Mouse (Mus musculus) right cerebral cortex, postnatal 10 days (tissue): ENCODE results near the gene Zbed3.
"Not testable (repeated sequence)": the region's sequence is repeated elsewhere in the genome, so short reads cannot be mapped to it uniquely, and the experiment has no call there.

ENCODE experiments used
- DNase-seq, 2 experiments: peaks; one replicate each; pipeline ENCODE4 v3.0.0; 2021; ENCODE audit warnings: low spot score in 2 of 2

The Zbed3 gene

GRCm38 (mm10) chr13:95332086-95332899 is 8.9 kb downstream of the Zbed3 start:
- no peak for DNase-seq

- peak; percentile 49 to 50 for DNase-seq
These were observed 12.8 kb downstream of the Zbed3 start for GRCm38 (mm10) chr13:95336122-95336677.

- no peak for DNase-seq
These were observed 20.1 kb downstream of the Zbed3 start for GRCm38 (mm10) chr13:95343470-95343869.

- DNase-seq: no peak
These were observed 22.5 kb downstream of the Zbed3 start for GRCm38 (mm10) chr13:95345869-95346268.

- DNase-seq: peak; percentile 86 to 91
These were observed 23.7 kb downstream of the Zbed3 start for GRCm38 (mm10) chr13:95347018-95347696.

DNA sequence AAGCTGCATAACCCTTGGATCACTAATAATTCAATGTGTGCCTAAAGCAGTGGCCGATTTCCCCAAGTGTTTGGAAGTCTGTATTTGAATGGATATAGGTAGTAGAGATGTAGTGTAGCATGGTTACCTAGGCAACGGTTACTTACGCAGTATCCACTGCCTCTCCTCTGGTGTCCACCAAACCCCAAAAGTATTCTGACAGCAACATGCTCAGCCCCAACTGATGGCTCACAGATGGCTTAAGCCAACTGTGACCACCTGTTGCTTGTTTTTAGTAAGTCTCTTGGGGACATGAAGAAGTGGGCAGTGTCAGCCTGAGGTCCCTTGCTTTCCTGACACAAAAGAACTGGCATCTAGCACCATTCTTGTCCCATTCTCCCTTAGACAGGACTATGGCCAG is 25.1 kb downstream of the Zbed3 start:
- DNase-seq: no peak

DNA sequence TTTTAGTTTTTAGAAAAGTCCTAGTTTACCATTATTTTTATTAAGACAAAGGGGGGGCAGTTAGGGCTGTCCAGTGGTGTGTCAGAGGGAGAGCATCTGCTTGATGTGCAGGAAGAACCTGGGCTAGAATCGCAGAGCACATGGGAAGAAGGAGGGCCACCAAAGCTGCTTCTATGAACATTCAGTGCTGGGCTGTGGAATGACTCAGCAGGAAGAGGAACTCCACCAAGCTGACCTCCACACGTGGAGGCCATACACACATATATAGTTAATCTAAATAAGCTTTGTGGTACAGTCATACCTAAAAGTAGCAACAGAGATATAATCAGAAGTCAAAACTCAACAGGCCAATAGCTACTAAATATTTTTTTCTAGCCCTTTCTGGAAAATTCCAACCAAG is 34.8 kb downstream of the Zbed3 start:
- no peak for DNase-seq

DNA sequence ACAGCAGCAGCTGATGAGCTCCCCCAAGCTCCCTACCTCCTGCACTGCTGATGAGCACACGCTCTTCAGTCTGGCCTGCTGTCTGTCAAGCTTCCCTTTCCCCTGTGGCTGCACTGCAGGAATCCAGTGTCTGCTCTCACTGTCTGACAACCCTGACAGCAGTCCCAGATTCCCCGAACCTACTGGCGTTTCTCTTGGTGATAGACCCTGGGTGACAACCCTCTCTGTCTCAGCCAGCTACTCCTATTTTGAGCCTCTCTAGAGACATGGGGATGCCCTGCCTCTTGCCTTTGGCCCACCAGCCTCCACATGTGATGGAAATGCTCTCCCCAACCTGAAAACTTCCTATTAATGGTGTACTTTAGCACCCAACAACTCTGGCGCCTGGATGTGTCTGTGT is 40.0 kb downstream of the Zbed3 start:
- no peak for DNase-seq

DNA sequence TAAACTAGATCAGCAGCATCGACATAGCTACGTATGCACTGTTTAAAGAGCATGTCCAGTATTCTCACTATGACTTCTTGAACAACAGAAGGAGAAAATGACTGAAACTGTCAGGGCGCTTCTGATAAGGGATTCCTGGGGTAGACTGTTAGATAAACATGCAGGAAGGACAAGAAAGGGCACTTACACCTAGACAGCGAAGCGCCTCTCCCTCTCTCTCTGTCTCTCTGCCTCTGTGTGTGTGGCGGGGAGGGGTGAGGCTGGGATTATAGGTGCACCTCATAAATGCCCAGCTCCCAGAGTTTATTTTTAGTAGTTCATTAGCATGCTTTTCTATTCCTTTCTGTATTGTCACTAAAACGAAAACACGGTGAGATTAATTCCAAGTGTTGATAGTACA is 42.9 kb downstream of the Zbed3 start:
- no peak for DNase-seq

GRCm38 (mm10) chr13:95374701-95375553 is 51.5 kb downstream of the Zbed3 start, which contains the start of gene Aggf1:
Gene Aggf1, minus strand, starts transcription at chr13:95375352.
- DNase-seq: peak; percentile 94

DNA sequence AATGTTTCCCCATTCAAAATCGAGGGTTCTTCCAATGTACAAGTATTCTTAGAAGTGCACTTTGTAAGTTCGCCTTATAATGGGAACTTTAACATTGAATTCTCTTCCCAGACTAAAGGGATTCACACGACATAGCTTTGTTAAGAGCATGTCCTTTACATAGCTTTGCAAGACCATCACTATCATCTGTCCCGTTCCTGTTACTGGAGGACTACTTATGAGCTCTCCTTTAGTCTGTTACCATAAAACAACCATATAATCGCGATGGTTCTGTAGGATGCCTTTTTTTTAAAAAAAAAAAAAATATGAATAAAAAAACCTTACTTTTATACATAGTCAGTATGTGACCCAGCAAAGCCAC is 52.1 kb downstream of the Zbed3 start:
- DNase-seq: no peak

DNA sequence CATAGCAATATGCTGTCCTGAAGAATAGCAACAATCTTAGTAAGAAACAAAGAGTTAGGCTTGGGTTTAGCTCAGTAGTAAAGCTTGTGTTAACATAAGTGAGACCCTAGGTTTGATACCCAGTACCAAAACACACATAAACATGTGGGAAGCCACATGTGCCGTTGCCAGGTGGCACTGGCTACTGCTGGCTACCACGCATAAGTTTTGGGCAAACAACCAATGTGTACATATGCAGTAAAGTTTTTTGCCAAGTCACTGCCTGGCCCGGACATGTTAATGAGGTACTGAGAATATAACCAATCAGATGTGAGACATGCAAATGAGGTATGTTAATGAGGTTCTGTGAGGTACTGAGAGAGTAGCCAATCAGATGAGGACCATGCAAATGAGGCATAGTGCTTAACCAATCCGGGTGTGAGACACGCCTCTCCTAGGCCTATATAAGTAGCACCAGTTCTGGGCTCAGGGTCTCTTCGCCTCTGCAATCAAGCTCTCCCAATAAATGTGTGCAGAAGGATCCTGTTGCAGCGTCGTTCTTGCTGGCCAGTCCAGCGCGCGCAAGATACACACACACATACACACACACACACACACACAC is 53.4 kb downstream of the Zbed3 start:
- not testable (repeated sequence) for DNase-seq

DNA sequence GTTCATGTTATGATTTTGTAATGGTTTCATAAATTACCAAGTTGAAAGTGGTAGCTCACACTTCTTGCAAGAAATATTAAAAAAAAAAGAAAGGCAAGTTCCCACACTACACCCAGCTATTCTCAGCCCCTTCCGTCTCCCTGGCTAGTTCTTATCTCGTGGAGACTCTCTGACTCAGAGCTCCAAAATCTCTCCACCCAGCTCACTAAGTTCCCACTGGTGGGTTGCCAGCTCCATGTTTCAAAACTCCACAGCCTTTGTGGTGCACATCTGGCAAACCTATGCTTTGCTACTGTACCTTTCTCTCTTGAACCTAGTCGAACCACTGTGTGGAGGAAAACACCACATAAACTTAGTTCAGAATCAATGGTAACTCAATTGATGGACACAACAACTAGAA is 55.3 kb downstream of the Zbed3 start:
- DNase-seq: no peak

- DNase-seq: no peak
These were observed 59.0 kb downstream of the Zbed3 start for GRCm38 (mm10) chr13:95382418-95382817.
